Mouse (Mus musculus) cerebellum, adult 9-10 months (tissue): ENCODE results near the gene Btbd2.

Experiments used
- DNase-seq: peaks from one replicate; pipeline ENCODE4 v3.0.0; 2022

Gene Btbd2

GRCm38 (mm10) chr10:80604988-80605387 is 51.9 kb downstream of the Btbd2 start:
- DNase-seq = no peak

GRCm38 (mm10) chr10:80604001-80604509 is 52.8 kb downstream of the Btbd2 start:
- DNase-seq = no peak

- DNase-seq = no peak
These were observed 53.5 kb downstream of the Btbd2 start for GRCm38 (mm10) chr10:80603364-80603763.

- peak; percentile 95 for DNase-seq
These were observed 54.1 kb downstream of the Btbd2 start, which contains the start of the genes Scamp4 and Adat3 for GRCm38 (mm10) chr10:80602698-80603325. Gene Scamp4, plus strand, starts transcription at chr10:80602872. Gene Adat3, plus strand, starts transcription at chr10:80602880.

- no peak for DNase-seq
These were observed 60.6 kb downstream of the Btbd2 start for GRCm38 (mm10) chr10:80596318-80596717.
